Mouse (Mus musculus) cortical plate, adult 2 months (tissue): ENCODE results near the gene 2210011C24Rik. TPM values are rescaled to one million over a fixed set of nuclear protein-coding genes. Genes with fewer than 3 reads are reported as not detected.
"Not testable (repeated sequence)": the region's sequence is repeated elsewhere in the genome, so short reads cannot be mapped to it uniquely, and the experiment has no call there.

Experiments
- H3K27ac ChIP-seq: fragments of 200-500 bp; 2 replicates; pipeline ENCODE4 v1.5.1; 2012; ENCODE audit warnings: low read length, control low read depth, inconsistent platforms; ENCODE audit not compliant: insufficient read depth
- H3K4me1 ChIP-seq: fragments of 200-500 bp; 2 replicates; pipeline ENCODE4 v1.6.1; 2011; ENCODE audit warnings: low read length; ENCODE audit not compliant: control insufficient read depth, insufficient read depth
- H3K4me3 ChIP-seq: fragments of 200-500 bp; 2 replicates; pipeline ENCODE4 v1.5.1; 2011; ENCODE audit warnings: mild to moderate bottlenecking, low read length, control low read depth; ENCODE audit not compliant: insufficient read depth
- CTCF ChIP-seq: fragments of 200-500 bp; IDR thresholded peaks from 2 replicates; pipeline ENCODE4 v1.5.1; 2011; ENCODE audit warnings: mild to moderate bottlenecking, control low read depth, low read length; ENCODE audit not compliant: insufficient read depth; ENCODE audit errors: extremely low read depth
- POLR2A ChIP-seq: fragments of 200-500 bp; IDR thresholded peaks from 2 replicates; pipeline ENCODE4 v1.6.1; 2011; ENCODE audit warnings: mild to moderate bottlenecking, low read length, control low read depth; ENCODE audit not compliant: insufficient read depth; ENCODE audit errors: extremely low read depth
- polyA plus RNA-seq: library from polyadenylated mRNA; depleted of rRNA; stranded (reverse); fragments of >200 nt; gene quantifications from 2 replicates; pipeline ENCODE4 v1.2.3, GENCODE M21; 2012

2210011C24Rik gene
- polyA plus RNA-seq, 1 experiment, result 1.4 TPM

GRCm38 (mm10) chr8:84021569-84021968, 9.6 kb upstream of the 2210011C24Rik start:
- no peak overlapping the region for H3K27ac ChIP-seq
- H3K4me3 ChIP-seq, result no peak overlapping the region
- no peak for TF ChIP-seq CTCF
- H3K4me1 ChIP-seq, result no peaks in the 10 kb centered on the region

- TF ChIP-seq CTCF (no peak), POLR2A (no peak)
Measured at GRCm38 (mm10) chr8:84021096-84021495, 9.1 kb upstream of the 2210011C24Rik start, which contains the start of gene Palm3. TSS of gene Palm3 (plus strand) at chr8:84021471.

GRCm38 (mm10) chr8:84019738-84020137, 7.8 kb upstream of the 2210011C24Rik start:
- Histone ChIP-seq H3K4me1 (no peaks in the 10 kb centered on the region), H3K4me3 (no peak overlapping the region), H3K27ac (no peak overlapping the region)
- no peak for TF ChIP-seq CTCF
- no peak for TF ChIP-seq POLR2A

More at GRCm38 (mm10) chr8:84021096-84021495, 9.1 kb upstream of the 2210011C24Rik start, which contains the start of gene Palm3:
- Histone ChIP-seq H3K27ac (no peak within 1 kb of the TSS), H3K4me3 (no peak within 1 kb of the TSS), H3K4me1 (no peaks in the 10 kb centered on the region)

GRCm38 (mm10) chr8:84015833-84016232, 3.9 kb upstream of the 2210011C24Rik start:
- no peak overlapping the region for H3K4me3 ChIP-seq
- no peaks in the 10 kb centered on the region; the same call in 1 of the 2 replicates for H3K4me1 ChIP-seq
- no peak overlapping the region for H3K27ac ChIP-seq
- TF ChIP-seq POLR2A (no peak), CTCF (no peak)

- TF ChIP-seq POLR2A, result no peak
- no peak overlapping the region for H3K4me3 ChIP-seq
- H3K27ac ChIP-seq, result no peak overlapping the region
- no peaks in the 10 kb centered on the region; the same call in 1 of the 2 replicates for H3K4me1 ChIP-seq
Measured at GRCm38 (mm10) chr8:84012499-84013165, 661 bp upstream of the 2210011C24Rik start.

- H3K4me3 ChIP-seq, result peak overlapping the region; percentile 17; the same call in 1 of the 2 replicates
- no peaks in the 10 kb centered on the region; the same call in 1 of the 2 replicates for H3K4me1 ChIP-seq
- TF ChIP-seq POLR2A, result no peak
- TF ChIP-seq CTCF, result peak; percentile 21; the same call in 1 of the 2 replicates
- no peak overlapping the region for H3K27ac ChIP-seq
Measured at GRCm38 (mm10) chr8:84010625-84011611, 1.1 kb downstream of the 2210011C24Rik start.

GRCm38 (mm10) chr8:84009876-84010275, 2.1 kb downstream of the 2210011C24Rik start:
- TF ChIP-seq POLR2A (no peak), CTCF (peak; percentile 83)
- Histone ChIP-seq H3K4me3 (no peak overlapping the region), H3K27ac (no peak overlapping the region), H3K4me1 (no peaks in the 10 kb centered on the region; the same call in 1 of the 2 replicates)

GRCm38 (mm10) chr8:84008362-84008761, 3.6 kb downstream of the 2210011C24Rik start:
- TF ChIP-seq POLR2A (no peak), CTCF (peak; percentile 22; the same call in 1 of the 2 replicates)
- Histone ChIP-seq H3K4me1 (peaks cover 5% of the 10 kb centered on the region), H3K27ac (no peak overlapping the region), H3K4me3 (no peak overlapping the region)

- not testable (repeated sequence) for H3K4me1 ChIP-seq, H3K27ac ChIP-seq, H3K4me3 ChIP-seq
Measured at GRCm38 (mm10) chr8:84005502-84005901, 6.5 kb downstream of the 2210011C24Rik start.
